Mouse (Mus musculus) gastrocnemius, postnatal 10 days (tissue): ENCODE results near the gene Ybx2. TPM values are rescaled to one million over a fixed set of nuclear protein-coding genes. Genes with fewer than 3 reads are reported as not detected.
"Not testable (repeated sequence)": the region's sequence is repeated elsewhere in the genome, so short reads cannot be mapped to it uniquely, and the experiment has no call there.

Source experiments
- DNase-seq: peaks from one replicate; pipeline ENCODE4 v3.0.0; 2021; ENCODE audit warnings: mixed read lengths
- total RNA-seq, 2 experiments: library from RNA; stranded (reverse); gene quantifications; 2 replicates each; pipeline ENCODE4 v1.2.3; 2021

Gene Ybx2
- total RNA-seq, 2 experiments from 2014 or later = 2.7 to 4.1 TPM

DNA sequence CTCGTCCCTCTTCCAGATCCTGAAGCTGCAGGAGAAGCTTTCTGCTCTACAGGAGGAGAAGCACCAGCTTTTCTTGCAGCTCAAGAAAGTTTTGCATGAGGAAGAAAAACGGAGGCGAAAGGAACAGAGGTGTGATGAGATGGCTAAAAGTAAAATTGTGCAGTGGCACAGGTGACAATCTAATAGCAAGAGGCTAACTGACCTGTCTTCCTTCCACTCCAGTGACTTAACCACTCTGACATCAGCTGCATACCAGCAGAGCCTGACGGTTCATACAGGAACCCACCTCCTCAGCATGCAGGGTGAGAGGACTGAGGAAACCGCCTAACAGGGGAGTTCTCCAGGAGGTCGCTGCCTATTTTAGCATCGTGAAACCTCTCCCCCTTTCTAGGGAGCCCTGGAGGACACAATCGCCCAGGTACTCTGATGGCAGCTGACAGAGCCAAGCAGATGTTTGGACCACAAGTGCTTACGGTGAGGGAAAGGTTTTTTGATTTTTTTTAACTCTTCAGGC, 20.6 kb upstream of the Ybx2 start:
- DNase-seq = no peak

DNA sequence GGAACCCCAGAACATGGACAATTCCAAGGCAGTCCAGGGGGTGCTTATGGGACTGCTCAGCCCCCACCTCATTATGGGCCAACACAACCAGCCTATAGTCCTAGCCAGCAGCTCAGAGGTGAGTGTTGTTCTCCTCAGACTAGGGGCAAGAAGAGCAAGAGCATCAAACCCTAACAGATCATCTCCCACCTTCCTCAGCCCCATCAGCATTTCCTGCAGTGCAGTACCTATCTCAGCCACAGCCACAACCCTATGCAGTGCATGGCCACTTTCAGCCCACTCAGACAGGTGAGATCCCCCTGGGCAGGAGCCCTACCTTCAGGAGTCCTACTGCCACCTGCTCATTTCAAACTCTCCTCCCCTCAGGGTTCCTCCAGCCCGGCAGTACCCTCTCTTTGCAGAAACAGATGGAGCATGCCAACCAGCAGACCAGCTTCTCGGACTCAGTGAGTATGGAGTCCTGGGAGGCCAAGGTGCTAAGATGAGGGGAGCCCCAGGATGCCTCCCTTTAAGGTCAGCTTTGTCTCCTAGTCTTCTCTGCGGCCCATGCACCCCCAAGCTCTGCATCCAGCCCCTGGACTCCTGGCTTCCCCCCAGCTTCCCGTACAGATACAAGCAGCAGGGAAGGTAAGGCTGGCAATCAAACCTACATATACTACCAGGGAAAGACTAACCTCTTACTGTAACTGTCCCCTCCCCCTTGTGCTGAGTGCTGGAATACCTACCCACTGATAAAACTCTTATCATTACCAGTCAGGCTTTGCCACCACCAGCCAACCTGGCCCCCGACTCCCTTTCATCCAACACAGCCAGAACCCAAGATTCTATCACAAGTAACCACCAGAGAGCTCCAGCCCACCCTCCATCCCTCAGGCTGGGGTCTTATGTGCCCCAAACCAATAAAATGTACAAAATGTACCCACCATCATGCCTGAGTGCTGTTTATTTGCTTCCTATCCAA, 19.6 kb upstream of the Ybx2 start:
- no peak for DNase-seq

GRCm38 (mm10) chr11:69916652-69917378, 18.8 kb upstream of the Ybx2 start:
- DNase-seq = not testable (repeated sequence)

GRCm38 (mm10) chr11:69917379-69917948, 18.1 kb upstream of the Ybx2 start:
- DNase-seq = no peak

DNA sequence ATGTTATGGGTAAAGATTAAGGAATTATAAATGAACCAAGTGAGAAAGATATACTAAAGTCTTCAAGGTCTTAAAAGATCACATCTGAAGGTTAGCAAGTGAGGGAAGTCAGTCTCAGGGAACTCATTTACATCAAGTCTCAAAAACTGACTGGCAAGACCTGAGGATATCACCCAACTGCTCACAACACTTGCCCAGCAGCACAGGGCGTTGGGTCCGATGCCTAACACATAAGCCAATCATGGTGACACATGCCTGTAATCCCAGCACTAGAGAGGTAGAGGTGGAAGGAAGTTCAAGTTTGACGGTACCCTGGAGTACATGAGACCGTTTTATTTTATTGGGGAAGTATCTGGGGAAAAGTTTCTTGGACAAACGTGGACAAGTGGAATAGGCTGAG, 17.5 kb upstream of the Ybx2 start:
- DNase-seq = no peak

DNA sequence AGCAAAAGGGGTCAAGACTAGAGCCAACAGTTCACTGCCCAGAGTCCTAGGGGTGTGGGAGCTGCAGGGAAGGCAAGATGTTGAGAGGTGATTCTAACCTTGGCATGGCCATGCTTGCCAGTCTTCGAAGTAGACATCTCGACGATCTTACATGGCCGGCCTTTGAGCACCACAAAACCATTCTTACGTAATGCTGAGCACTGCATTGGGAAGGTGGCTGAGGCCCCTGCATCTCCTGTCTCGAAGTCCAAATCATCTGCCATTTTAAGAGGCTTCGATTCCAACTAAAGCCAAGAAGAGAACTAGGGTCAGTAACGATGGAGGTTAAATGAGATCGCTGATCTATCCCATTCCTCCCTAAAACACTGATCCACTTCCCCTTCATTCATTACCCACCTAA, 16.5 kb upstream of the Ybx2 start:
- DNase-seq = no peak

GRCm38 (mm10) chr11:69919661-69920265, 15.8 kb upstream of the Ybx2 start:
- peak; percentile 76 for DNase-seq

DNA sequence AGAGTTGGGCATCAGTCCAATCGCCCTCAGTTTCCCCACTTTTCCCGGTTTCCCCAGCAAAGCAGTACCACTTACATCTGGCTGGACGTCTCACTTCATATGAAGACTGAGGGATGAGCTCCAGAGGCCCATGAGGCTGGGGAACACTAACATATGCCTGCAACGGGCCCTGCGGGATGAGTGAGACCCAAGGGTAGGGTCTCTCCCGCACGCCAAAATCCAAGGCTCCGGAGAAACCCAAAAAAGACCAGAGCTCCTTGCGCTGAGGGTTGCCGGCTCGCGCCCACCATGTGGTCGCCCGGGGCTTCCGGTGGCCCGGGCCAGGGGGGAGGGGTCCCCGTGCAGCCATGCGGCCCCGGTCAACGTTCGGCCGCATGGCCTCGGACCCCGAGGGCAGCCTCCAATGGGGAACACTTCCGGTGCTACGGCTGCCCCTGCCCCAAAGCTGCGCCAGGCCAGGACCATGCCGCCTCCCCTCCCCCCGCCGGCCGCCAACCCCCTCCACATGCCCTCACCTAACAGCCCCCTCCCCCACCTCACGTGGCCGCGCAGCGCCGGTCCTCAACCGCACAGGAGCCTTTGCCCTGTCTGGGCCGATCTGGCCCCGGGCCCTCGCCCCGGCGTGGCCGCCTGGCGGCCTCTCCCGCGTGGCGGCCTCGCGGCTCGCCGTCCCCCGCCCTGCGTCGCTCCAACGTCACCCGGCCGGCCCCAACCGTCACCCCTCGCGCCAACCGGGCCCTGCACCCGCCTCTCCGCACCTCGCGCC, 15.1 kb upstream of the Ybx2 start:
- DNase-seq = peak; percentile 71

GRCm38 (mm10) chr11:69921114-69922011, 14.2 kb upstream of the Ybx2 start, which contains the start of gene Eif5a:
Gene Eif5a (minus strand): TSS chr11:69921958.
- DNase-seq = peak; percentile 100

- DNase-seq = no peak
Observed at GRCm38 (mm10) chr11:69922012-69922756, 13.4 kb upstream of the Ybx2 start.

DNA sequence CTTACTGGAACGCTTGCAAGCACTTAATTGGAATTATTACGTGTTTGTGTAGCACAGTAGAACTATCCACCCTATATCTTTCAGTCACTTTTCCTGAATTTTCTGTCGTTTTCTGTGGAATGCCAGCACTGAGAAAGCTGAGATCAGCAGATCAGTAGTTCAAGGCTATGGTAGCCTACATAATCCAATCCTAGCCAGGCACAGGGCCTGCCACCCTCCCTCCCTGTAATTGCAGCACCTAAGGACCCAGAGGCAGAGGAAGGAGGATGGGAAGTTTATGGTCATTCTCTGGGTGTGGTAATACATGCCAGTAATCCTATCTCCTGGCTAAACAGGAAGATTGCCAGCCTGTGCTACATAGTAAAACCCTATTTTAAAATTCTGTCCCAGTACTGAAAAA, 12.8 kb upstream of the Ybx2 start:
- DNase-seq = no peak

GRCm38 (mm10) chr11:69927501-69927900, 8.1 kb upstream of the Ybx2 start:
- DNase-seq = no peak

- no peak for DNase-seq
Observed at GRCm38 (mm10) chr11:69929712-69930111, 5.9 kb upstream of the Ybx2 start.

- DNase-seq = not testable (repeated sequence)
Observed at GRCm38 (mm10) chr11:69930176-69930575, 5.4 kb upstream of the Ybx2 start.

- no peak for DNase-seq
Observed at GRCm38 (mm10) chr11:69930967-69931537, 4.5 kb upstream of the Ybx2 start.

- DNase-seq = no peak
Observed at GRCm38 (mm10) chr11:69931769-69932168, 3.8 kb upstream of the Ybx2 start.

GRCm38 (mm10) chr11:69932254-69932653, 3.3 kb upstream of the Ybx2 start:
- no peak for DNase-seq

DNA sequence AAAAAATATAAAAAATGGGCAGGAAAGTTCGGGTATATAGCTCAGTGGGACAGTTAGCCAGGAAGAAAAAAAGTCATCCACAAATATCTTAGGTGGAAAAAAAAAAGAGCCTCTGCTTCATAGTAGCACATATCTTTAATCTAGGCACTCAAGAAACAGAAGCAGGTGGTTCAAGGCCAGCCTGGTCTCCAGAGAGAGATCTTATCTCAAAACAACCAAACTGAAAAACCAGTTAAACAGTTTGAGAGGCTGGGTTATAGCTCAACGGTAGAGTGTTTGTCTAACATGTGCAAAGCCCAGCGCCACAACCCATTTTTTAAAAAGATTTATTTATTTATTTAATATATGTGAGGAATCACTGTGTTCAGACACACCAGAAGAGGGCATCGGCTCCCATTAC, 2.5 kb upstream of the Ybx2 start:
- no peak for DNase-seq

- DNase-seq = peak; percentile 99
Observed at GRCm38 (mm10) chr11:69934169-69934568, 1.4 kb upstream of the Ybx2 start.
